Mouse (Mus musculus) kidney, postnatal 0 days (tissue): Measurements from ENCODE around the gene Zic1. TPM values are rescaled to one million over a fixed set of nuclear protein-coding genes. Genes with fewer than 3 reads are reported as not detected.

Experiments
- ATAC-seq: fragments of 200-750 bp; cut with Nextera tagmentation; replicated peaks from 2 replicates; pipeline ENCODE4 v1.8.0; 2017; ENCODE audit warnings: low read depth, moderate number of reproducible peaks, moderate TSS enrichment, moderate library complexity; ENCODE audit not compliant: low FRiP score
- DNase-seq: peaks from one replicate; pipeline ENCODE4 v3.0.0-alpha.2; 2016; ENCODE audit warnings: low spot score
- H3K27ac ChIP-seq: fragments of 300-500 bp; sonication (generic); 2 replicates; pipeline ENCODE4 v1.5.1; 2014; ENCODE audit warnings: mild to moderate bottlenecking
- H3K27me3 ChIP-seq: fragments of 300-500 bp; sonication (generic); 2 replicates; pipeline ENCODE4 v1.6.1; 2014; ENCODE audit warnings: low read length, mixed read lengths; ENCODE audit not compliant: insufficient read depth
- H3K36me3 ChIP-seq: fragments of 300-500 bp; sonication (generic); 2 replicates; pipeline ENCODE4 v1.6.1; 2014; ENCODE audit warnings: low read length, mixed read lengths; ENCODE audit not compliant: insufficient read depth
- H3K4me1 ChIP-seq: fragments of 300-500 bp; sonication (generic); replicated peaks from 2 replicates; pipeline ENCODE4 v1.6.1; 2014; ENCODE audit warnings: antibody characterized with exemption, low read length, mixed read lengths; ENCODE audit not compliant: insufficient read depth
- H3K4me2 ChIP-seq: fragments of 300-500 bp; sonication (generic); 2 replicates; pipeline ENCODE4 v1.6.1; 2014; ENCODE audit warnings: mild to moderate bottlenecking, low read length, moderate library complexity, mixed read lengths
- H3K4me3 ChIP-seq: fragments of 300-500 bp; sonication (generic); replicated peaks from 2 replicates; pipeline ENCODE4 v1.5.1; 2014; ENCODE audit warnings: low read depth, low read length
- H3K9ac ChIP-seq: fragments of 300-500 bp; sonication (generic); 2 replicates; pipeline ENCODE4 v1.6.1; 2014; ENCODE audit warnings: low read depth, low read length
- H3K9me3 ChIP-seq: fragments of 300-500 bp; sonication (generic); replicated peaks from 2 replicates; pipeline ENCODE4 v1.6.1; 2016; ENCODE audit warnings: low read length, inconsistent platforms, mixed read lengths
- CTCF ChIP-seq: IDR thresholded peaks from 2 replicates; pipeline ENCODE4 v1.5.1; 2016; ENCODE audit warnings: antibody characterized with exemption, low read depth, mild to moderate bottlenecking, moderate library complexity
- WGBS: fragments of 180-500 bp; shearing (Covaris S2); extraction: QIAGEN DNeasy Blood & Tissue Kit; methylation state at CpG from one replicate; pipeline ENCODE4 v1.1.7; 2014; 5-methylcytosine and 5-hydroxymethylcytosine counted together
- polyA plus RNA-seq: library from polyadenylated mRNA; unstranded; fragments of >200 nt; fragmentation: Nextera tagmentation; extraction: Ambion mirVana; gene quantifications from 2 replicates; pipeline ENCODE4 v1.2.1, GENCODE M21; 2015

Zic1 gene
- polyA plus RNA-seq, 1 experiment from 2014 or later: not detected

GRCm38 (mm10) chr9:91377036-91377872, 11.6 kb upstream of the Zic1 start:
- H3K4me3 ChIP-seq: no peak overlapping the region
- no peak overlapping the region for H3K27ac ChIP-seq
- H3K36me3 ChIP-seq: no peaks in the 10 kb centered on the region
- DNase-seq (no peak), ATAC-seq (no peak)
- H3K4me1 ChIP-seq: 0 out of 2 replicates have a peak, but pooled peaks cover 6% of the 10 kb centered on the region
- TF ChIP-seq CTCF: no peak
- H3K9ac ChIP-seq: no peak overlapping the region
- no peak overlapping the region for H3K4me2 ChIP-seq
- H3K9me3 ChIP-seq: no peaks in the 10 kb centered on the region
- peaks cover 90% of the 10 kb centered on the region for H3K27me3 ChIP-seq
- 2% methylated on average over 14 of the region's 14 CpGs for WGBS

DNA sequence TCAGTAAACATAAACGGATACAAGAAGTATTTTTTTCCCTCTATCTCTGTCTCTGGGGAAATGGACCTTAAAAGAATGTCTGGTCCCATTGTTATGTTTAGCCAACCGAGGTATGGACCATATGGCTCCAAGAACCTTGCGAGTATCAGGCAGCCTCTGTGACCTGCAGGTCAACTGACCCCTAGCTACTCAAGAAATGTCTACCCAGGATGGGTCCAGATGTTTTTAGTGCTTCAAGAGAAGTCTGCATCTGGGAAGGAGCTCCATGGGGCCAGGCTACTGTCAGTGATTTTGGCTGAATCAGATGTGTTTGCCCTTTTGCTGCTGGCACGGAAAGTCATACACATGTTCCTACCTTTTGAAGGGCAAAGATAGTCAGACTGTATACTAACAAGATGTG, 9.1 kb upstream of the Zic1 start:
- H3K27ac ChIP-seq: no peak overlapping the region
- H3K9ac ChIP-seq: no peak overlapping the region
- no peak overlapping the region for H3K4me3 ChIP-seq
- H3K4me2 ChIP-seq: no peak overlapping the region
- no peak for ATAC-seq
- peaks cover 90% of the 10 kb centered on the region for H3K27me3 ChIP-seq
- DNase-seq: no peak
- no peak for TF ChIP-seq CTCF
- no peaks in the 10 kb centered on the region for H3K4me1 ChIP-seq
- H3K36me3 ChIP-seq: no peaks in the 10 kb centered on the region
- H3K9me3 ChIP-seq: no peaks in the 10 kb centered on the region
- 3% methylated on average over 4 of the region's 4 CpGs for WGBS

GRCm38 (mm10) chr9:91373811-91374575, 8.4 kb upstream of the Zic1 start:
- WGBS: 21% methylated on average over 3 of the region's 3 CpGs
- Histone ChIP-seq H3K4me2 (no peak overlapping the region), H3K4me3 (no peak overlapping the region), H3K36me3 (no peaks in the 10 kb centered on the region), H3K27me3 (peaks cover 90% of the 10 kb centered on the region), H3K9ac (no peak overlapping the region), H3K27ac (no peak overlapping the region), H3K9me3 (no peaks in the 10 kb centered on the region), H3K4me1 (no peaks in the 10 kb centered on the region)
- ATAC-seq: no peak
- no peak for DNase-seq
- TF ChIP-seq CTCF: no peak

- no peak overlapping the region for H3K4me2 ChIP-seq
- H3K4me1 ChIP-seq: no peaks in the 10 kb centered on the region
- no peaks in the 10 kb centered on the region for H3K9me3 ChIP-seq
- no peaks in the 10 kb centered on the region for H3K36me3 ChIP-seq
- H3K9ac ChIP-seq: no peak overlapping the region
- H3K27me3 ChIP-seq: peaks cover 86% of the 10 kb centered on the region
- TF ChIP-seq CTCF: no peak
- no peak for ATAC-seq
- H3K4me3 ChIP-seq: no peak overlapping the region
- WGBS: 8% methylated on average over 4 of the region's 4 CpGs
- DNase-seq: no peak
- no peak overlapping the region for H3K27ac ChIP-seq
These were observed 6.0 kb upstream of the Zic1 start for GRCm38 (mm10) chr9:91371608-91372007.

- no peak overlapping the region for H3K9ac ChIP-seq
- no peak overlapping the region for H3K27ac ChIP-seq
- no peak for TF ChIP-seq CTCF
- H3K4me1 ChIP-seq: no peaks in the 10 kb centered on the region
- no peaks in the 10 kb centered on the region for H3K9me3 ChIP-seq
- H3K36me3 ChIP-seq: no peaks in the 10 kb centered on the region
- ATAC-seq (no peak), DNase-seq (no peak)
- no peak overlapping the region for H3K4me3 ChIP-seq
- peaks cover 86% of the 10 kb centered on the region for H3K27me3 ChIP-seq
- H3K4me2 ChIP-seq: no peak overlapping the region
These were observed 5.4 kb upstream of the Zic1 start for GRCm38 (mm10) chr9:91371011-91371410.

DNA sequence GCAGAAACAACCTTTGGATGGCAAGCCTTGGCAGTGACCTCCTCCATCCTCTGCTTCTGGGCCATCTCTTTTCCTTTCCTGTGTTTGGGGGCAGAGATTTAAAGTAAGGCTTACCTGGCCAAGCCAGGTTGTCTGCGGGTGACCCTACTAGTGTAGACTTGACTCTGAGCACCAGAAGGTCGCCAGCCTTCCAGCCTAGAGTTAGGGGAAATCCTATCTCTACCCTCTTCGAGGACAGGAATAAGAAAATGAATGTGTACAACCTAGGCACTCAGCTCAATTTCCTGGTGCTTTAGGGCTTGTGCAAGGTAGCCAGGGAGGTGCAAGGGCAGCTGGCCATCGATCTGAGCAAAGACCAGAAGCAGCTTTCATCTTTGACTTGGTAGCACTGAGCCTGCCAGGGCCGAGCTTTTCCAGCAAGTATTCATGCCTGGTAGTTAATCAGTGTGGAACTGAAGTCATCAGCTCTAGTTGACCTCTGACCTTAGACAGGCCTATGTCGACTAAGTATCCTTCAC, 4.6 kb upstream of the Zic1 start:
- WGBS: 11% methylated on average over 6 of the region's 6 CpGs
- ATAC-seq (no peak), DNase-seq (no peak)
- TF ChIP-seq CTCF: no peak
- H3K9me3 ChIP-seq: no peaks in the 10 kb centered on the region
- H3K4me2 ChIP-seq: no peak overlapping the region
- no peaks in the 10 kb centered on the region for H3K36me3 ChIP-seq
- no peaks in the 10 kb centered on the region for H3K4me1 ChIP-seq
- H3K27ac ChIP-seq: no peak overlapping the region
- H3K9ac ChIP-seq: no peak overlapping the region
- H3K4me3 ChIP-seq: no peak overlapping the region
- H3K27me3 ChIP-seq: peaks cover 86% of the 10 kb centered on the region
